Mouse (Mus musculus): ENCODE measurements at regions not wholly inside any gene's neighbourhood (a gene's known extent, or its start where the extent isn't known, plus 50 kb on each side); places are given as distances from the start of the nearest gene placed in this dataset.

GRCm38 (mm10) chr10:16922888-16923287 lies 800.1 kb upstream of the Cited2 start:
- Histone ChIP-seq H3K4me2 (no peak overlapping the region), H3K9ac (replicated peaks) (no peak overlapping the region), H3K4me3 (replicated peaks) (no peak overlapping the region), H3K9me3 (no peaks in the 10 kb centered on the region), H3K27me3 (no peaks in the 10 kb centered on the region), H3K4me1 (replicated peaks) (no peaks in the 10 kb centered on the region), H3K27ac (no peak overlapping the region), H3K36me3 (no peaks in the 10 kb centered on the region)
- 87% methylated on average over 2 of the region's 2 CpGs for WGBS
- no peak for ATAC-seq (ENCODE audit: insufficient number of reproducible peaks, insufficient read depth, low FRiP score, low TSS enrichment, low read depth)

DNA sequence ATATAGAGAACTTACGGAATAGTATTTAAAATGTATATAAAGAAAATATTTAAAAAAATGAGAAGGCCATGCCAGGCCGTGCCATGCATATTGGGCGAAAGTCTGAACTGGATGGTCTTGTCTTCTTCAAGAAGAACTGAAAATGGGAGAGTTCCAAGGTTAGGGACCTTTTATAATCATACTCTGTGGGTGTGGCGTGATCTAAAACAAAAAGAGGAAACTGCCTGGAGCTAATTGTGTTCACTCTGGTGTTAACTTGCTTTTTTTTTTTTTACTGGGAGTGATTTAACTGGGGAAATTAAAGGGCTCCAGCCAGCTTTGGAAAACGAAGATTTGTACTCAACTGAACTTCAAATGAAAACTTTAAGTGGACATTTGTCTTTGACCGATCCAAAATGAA lies 799.2 kb upstream of the Cited2 start:
- 75% methylated on average over 6 of the region's 6 CpGs for WGBS
- no peak overlapping the region for H3K27ac ChIP-seq
- H3K36me3 ChIP-seq = no peaks in the 10 kb centered on the region
- H3K4me1 ChIP-seq (replicated peaks) = no peaks in the 10 kb centered on the region
- H3K4me3 ChIP-seq (replicated peaks) = no peak overlapping the region
- H3K9ac ChIP-seq (replicated peaks) = no peak overlapping the region
- no peaks in the 10 kb centered on the region for H3K9me3 ChIP-seq
- no peak for ATAC-seq (ENCODE audit: insufficient number of reproducible peaks, insufficient read depth, low FRiP score, low TSS enrichment, low read depth)
- H3K4me2 ChIP-seq = no peak overlapping the region
- H3K27me3 ChIP-seq = no peaks in the 10 kb centered on the region

- no peak overlapping the region for H3K4me2 ChIP-seq
- no peaks in the 10 kb centered on the region for H3K4me1 ChIP-seq (replicated peaks)
- ATAC-seq (ENCODE audit: insufficient number of reproducible peaks, insufficient read depth, low FRiP score, low TSS enrichment, low read depth) = no peak
- 90% methylated on average over 4 of the region's 4 CpGs for WGBS
- no peak overlapping the region for H3K4me3 ChIP-seq (replicated peaks)
- H3K9ac ChIP-seq (replicated peaks) = no peak overlapping the region
- H3K27me3 ChIP-seq = no peaks in the 10 kb centered on the region
- 0 out of 2 replicates have a peak, but pooled peaks cover 4% of the 10 kb centered on the region for H3K9me3 ChIP-seq
- no peak overlapping the region for H3K27ac ChIP-seq
- no peaks in the 10 kb centered on the region for H3K36me3 ChIP-seq
Observed at GRCm38 (mm10) chr10:16937705-16938104, 785.3 kb upstream of the Cited2 start.

DNA sequence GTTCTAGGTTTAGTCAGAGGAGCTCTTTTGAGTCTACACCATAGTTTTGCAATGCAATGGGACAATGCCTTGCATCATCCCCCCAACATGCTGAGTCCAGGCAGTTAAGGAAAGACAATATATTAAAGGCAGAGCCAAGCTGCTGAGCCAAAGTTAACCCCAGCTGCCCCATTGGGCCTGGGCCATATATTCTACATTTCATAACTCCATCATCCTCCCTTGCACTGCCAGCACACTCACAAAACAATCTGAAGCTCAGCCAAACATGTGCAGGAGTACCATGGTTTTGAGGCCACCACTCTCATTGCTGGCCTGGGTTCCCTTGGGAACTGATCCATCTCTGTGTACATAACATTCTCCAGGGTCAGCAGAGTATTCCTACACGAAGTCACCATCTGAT lies 771.4 kb upstream of the Cited2 start:
- ATAC-seq (ENCODE audit: insufficient number of reproducible peaks, insufficient read depth, low FRiP score, low TSS enrichment, low read depth) = no peak
- 59% methylated on average over 1 of the region's 1 CpGs for WGBS
- Histone ChIP-seq H3K27ac (no peak overlapping the region), H3K36me3 (no peaks in the 10 kb centered on the region), H3K4me1 (replicated peaks) (no peaks in the 10 kb centered on the region), H3K4me2 (no peak overlapping the region), H3K4me3 (replicated peaks) (no peak overlapping the region), H3K9me3 (no peaks in the 10 kb centered on the region), H3K27me3 (no peaks in the 10 kb centered on the region), H3K9ac (replicated peaks) (no peak overlapping the region)

- WGBS = 86% methylated on average over 3 of the region's 3 CpGs
- H3K4me3 ChIP-seq (replicated peaks) = no peak overlapping the region
- no peaks in the 10 kb centered on the region for H3K9me3 ChIP-seq
- no peak overlapping the region for H3K4me2 ChIP-seq
- no peak overlapping the region for H3K27ac ChIP-seq
- no peak for ATAC-seq (ENCODE audit: insufficient number of reproducible peaks, insufficient read depth, low FRiP score, low TSS enrichment, low read depth)
- H3K4me1 ChIP-seq (replicated peaks) = no peaks in the 10 kb centered on the region
- H3K36me3 ChIP-seq = no peaks in the 10 kb centered on the region
- no peaks in the 10 kb centered on the region for H3K27me3 ChIP-seq
- no peak overlapping the region for H3K9ac ChIP-seq (replicated peaks)
Observed at GRCm38 (mm10) chr10:16960971-16961370, 762.0 kb upstream of the Cited2 start.

GRCm38 (mm10) chr10:16962463-16962862 lies 760.6 kb upstream of the Cited2 start:
- H3K4me3 ChIP-seq (replicated peaks) = no peak overlapping the region
- no peaks in the 10 kb centered on the region for H3K36me3 ChIP-seq
- H3K27ac ChIP-seq = no peak overlapping the region
- WGBS = 53% methylated on average over 2 of the region's 2 CpGs
- no peaks in the 10 kb centered on the region for H3K9me3 ChIP-seq
- no peak overlapping the region for H3K4me2 ChIP-seq
- H3K9ac ChIP-seq (replicated peaks) = no peak overlapping the region
- H3K4me1 ChIP-seq (replicated peaks) = no peaks in the 10 kb centered on the region
- ATAC-seq (ENCODE audit: insufficient number of reproducible peaks, insufficient read depth, low FRiP score, low TSS enrichment, low read depth) = no peak
- H3K27me3 ChIP-seq = no peaks in the 10 kb centered on the region

DNA sequence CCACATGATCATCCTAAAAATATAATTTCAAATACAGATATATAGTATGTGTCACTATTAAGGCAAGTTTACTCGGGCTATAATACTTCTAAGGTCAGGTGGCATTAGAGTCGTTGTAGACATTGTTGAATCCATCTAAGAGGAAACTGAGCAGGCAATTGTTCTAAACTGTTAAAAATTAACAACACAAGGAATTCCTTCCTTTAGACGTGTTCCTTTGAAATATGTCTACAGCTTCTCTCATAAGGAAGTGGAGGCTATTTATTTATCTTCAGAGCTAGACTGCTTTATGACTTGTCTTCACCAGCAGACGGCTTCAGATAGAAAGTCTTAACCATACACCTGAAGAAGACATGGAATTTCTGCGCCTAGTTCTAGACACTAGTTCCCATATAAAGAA lies 744.2 kb upstream of the Cited2 start:
- 86% methylated on average over 5 of the region's 5 CpGs for WGBS

GRCm38 (mm10) chr10:16990227-16990626 lies 732.8 kb upstream of the Cited2 start:
- Histone ChIP-seq H3K9ac (replicated peaks) (no peak overlapping the region), H3K9me3 (no peaks in the 10 kb centered on the region), H3K36me3 (no peaks in the 10 kb centered on the region), H3K27me3 (no peaks in the 10 kb centered on the region), H3K4me2 (no peak overlapping the region), H3K4me3 (replicated peaks) (no peak overlapping the region), H3K27ac (no peak overlapping the region), H3K4me1 (replicated peaks) (peaks cover 9% of the 10 kb centered on the region; the same call in 1 of the 2 replicates)
- no peak for ATAC-seq (ENCODE audit: insufficient number of reproducible peaks, insufficient read depth, low FRiP score, low TSS enrichment, low read depth)
- 76% methylated on average over 1 of the region's 1 CpGs for WGBS

More for the DNA sequence above, 744.2 kb upstream of the Cited2 start:
- Histone ChIP-seq H3K36me3 (no peaks in the 10 kb centered on the region), H3K27ac (no peak overlapping the region), H3K9ac (replicated peaks) (no peak overlapping the region), H3K4me3 (replicated peaks) (no peak overlapping the region), H3K4me1 (replicated peaks) (no peaks in the 10 kb centered on the region), H3K27me3 (no peaks in the 10 kb centered on the region), H3K9me3 (peaks cover 2% of the 10 kb centered on the region; the same call in 1 of the 2 replicates), H3K4me2 (no peak overlapping the region)
- ATAC-seq (ENCODE audit: insufficient number of reproducible peaks, insufficient read depth, low FRiP score, low TSS enrichment, low read depth) = no peak

DNA sequence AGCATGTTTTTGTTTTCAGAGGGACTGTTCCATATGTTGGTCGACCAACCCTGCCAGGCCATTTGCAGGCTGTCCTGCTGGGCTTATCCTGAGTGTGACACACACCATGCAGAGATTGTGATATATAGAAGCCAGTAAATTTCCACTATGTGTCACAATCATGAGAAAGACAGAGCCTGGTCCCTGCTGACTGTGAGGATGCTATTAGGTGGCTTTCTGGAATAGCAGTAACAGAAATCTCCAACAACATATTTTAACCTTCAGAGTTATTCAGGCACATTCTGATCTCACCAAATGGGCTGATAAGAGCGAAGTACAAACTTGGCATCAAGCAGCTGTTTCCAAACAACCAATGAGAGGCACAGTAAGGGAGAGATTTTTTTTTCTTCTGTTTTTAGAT lies 729.2 kb upstream of the Cited2 start:
- Histone ChIP-seq H3K27ac (no peak overlapping the region), H3K9me3 (no peaks in the 10 kb centered on the region), H3K4me1 (replicated peaks) (peaks cover 9% of the 10 kb centered on the region; the same call in 1 of the 2 replicates), H3K4me3 (replicated peaks) (no peak overlapping the region), H3K9ac (replicated peaks) (no peak overlapping the region), H3K36me3 (no peaks in the 10 kb centered on the region), H3K27me3 (no peaks in the 10 kb centered on the region), H3K4me2 (no peak overlapping the region)
- ATAC-seq (ENCODE audit: insufficient number of reproducible peaks, insufficient read depth, low FRiP score, low TSS enrichment, low read depth) = no peak
- WGBS = 56% methylated on average over 2 of the region's 2 CpGs

GRCm38 (mm10) chr10:16994526-16994925 lies 728.5 kb upstream of the Cited2 start:
- Histone ChIP-seq H3K27ac (no peak overlapping the region), H3K36me3 (no peaks in the 10 kb centered on the region), H3K9ac (replicated peaks) (no peak overlapping the region), H3K4me3 (replicated peaks) (no peak overlapping the region), H3K4me1 (replicated peaks) (peaks cover 9% of the 10 kb centered on the region; the same call in 1 of the 2 replicates), H3K4me2 (peak overlapping the region; percentile 3; the same call in 1 of the 2 replicates), H3K27me3 (no peaks in the 10 kb centered on the region), H3K9me3 (no peaks in the 10 kb centered on the region)
- ATAC-seq (ENCODE audit: insufficient number of reproducible peaks, insufficient read depth, low FRiP score, low TSS enrichment, low read depth) = no peak
- WGBS = 52% methylated on average over 6 of the region's 6 CpGs

GRCm38 (mm10) chr10:16995010-16995409 lies 728.0 kb upstream of the Cited2 start:
- Histone ChIP-seq H3K4me1 (replicated peaks) (peaks cover 9% of the 10 kb centered on the region; the same call in 1 of the 2 replicates), H3K9me3 (no peaks in the 10 kb centered on the region), H3K4me2 (no peak overlapping the region; the same call in 1 of the 2 replicates), H3K36me3 (no peaks in the 10 kb centered on the region), H3K27me3 (no peaks in the 10 kb centered on the region), H3K4me3 (replicated peaks) (no peak overlapping the region), H3K9ac (replicated peaks) (no peak overlapping the region), H3K27ac (no peak overlapping the region)
- 9% methylated on average over 1 of the region's 1 CpGs for WGBS
- ATAC-seq (ENCODE audit: insufficient number of reproducible peaks, insufficient read depth, low FRiP score, low TSS enrichment, low read depth) = no peak

DNA sequence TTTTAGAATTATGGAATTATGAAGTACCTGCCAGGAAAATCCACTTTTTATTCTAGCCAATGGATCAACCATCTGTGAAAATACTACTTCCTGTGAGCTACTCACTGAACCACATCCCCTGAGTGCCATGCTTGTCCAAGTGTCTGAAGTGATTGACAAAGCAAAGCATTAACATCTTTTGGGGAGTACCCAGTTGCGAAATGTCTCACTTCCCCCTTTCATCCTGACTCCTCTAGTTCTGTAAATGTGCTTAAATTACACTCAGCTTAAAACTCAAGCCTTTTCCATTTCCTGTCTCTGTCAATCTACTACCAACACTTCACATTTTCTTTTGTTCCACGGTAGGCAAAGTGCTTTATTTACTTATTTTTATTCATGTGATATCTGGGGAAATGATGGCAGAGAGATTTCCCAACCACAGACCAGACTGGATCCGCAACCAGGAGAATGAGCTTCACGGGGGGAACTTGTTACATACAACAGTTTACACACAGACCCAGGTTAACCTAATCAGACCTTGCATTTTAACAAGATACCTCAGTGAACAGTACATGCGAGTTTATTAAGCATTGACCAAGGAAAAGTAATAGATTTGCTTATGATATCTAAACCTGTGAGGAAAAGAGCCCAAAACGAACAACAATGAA lies 726.1 kb upstream of the Cited2 start:
- WGBS = 77% methylated on average over 6 of the region's 6 CpGs
- peaks cover 9% of the 10 kb centered on the region; the same call in 1 of the 2 replicates for H3K4me1 ChIP-seq (replicated peaks)
- H3K36me3 ChIP-seq = no peaks in the 10 kb centered on the region
- H3K27ac ChIP-seq = no peak overlapping the region
- ATAC-seq (ENCODE audit: insufficient number of reproducible peaks, insufficient read depth, low FRiP score, low TSS enrichment, low read depth) = no peak
- no peaks in the 10 kb centered on the region for H3K27me3 ChIP-seq
- no peak overlapping the region for H3K9ac ChIP-seq (replicated peaks)
- no peaks in the 10 kb centered on the region for H3K9me3 ChIP-seq
- no peak overlapping the region for H3K4me3 ChIP-seq (replicated peaks)
- no peak overlapping the region for H3K4me2 ChIP-seq

All from limb, embryonic 12.5 days (tissue).